Comparison of ENCODE assay signal across 8 mouse cellular contexts in genomic region chr13:100776056-100776419, GRCm38 (mm10). TPM values are rescaled to one million over a fixed set of nuclear protein-coding genes. Genes with fewer than 3 reads are reported as not detected.
A peak's percentile ranks its signal among the peaks of the same experiment; 100 is the strongest.
DNase-seq lines count a peak whose midpoint lies in the region; ATAC-seq lines count a peak whose summit lies in the region.

No protein-coding gene starts in this region.

- H3K9ac ChIP-seq in lung, embryonic 15.5 days, result peak overlapping the region; percentile 80; the same call in 1 of the 2 replicates
- peak overlapping the region; percentile 27 for H3K9ac ChIP-seq in intestine, embryonic 16.5 days (ENCODE audit: low read depth, low read length)
- H3K9ac ChIP-seq in neural tube, embryonic 13.5 days, result peak overlapping the region; percentile 76

- H3K27ac ChIP-seq in lung, embryonic 15.5 days, result peak overlapping the region; percentile 8
- H3K27ac ChIP-seq in intestine, embryonic 16.5 days (ENCODE audit: low read length), result no peak overlapping the region
- H3K27ac ChIP-seq in neural tube, embryonic 13.5 days (replicated peaks), result peak overlapping the region; percentile 67

- H3K36me3 ChIP-seq in lung, embryonic 15.5 days, result peaks cover 28% of the 10 kb centered on the region
- H3K36me3 ChIP-seq in intestine, embryonic 16.5 days (ENCODE audit: control insufficient read depth, insufficient read depth, low read length), result no peaks in the 10 kb centered on the region
- no peaks in the 10 kb centered on the region for H3K36me3 ChIP-seq in neural tube, embryonic 13.5 days

- peak overlapping the region; percentile 94 for H3K4me3 ChIP-seq in lung, embryonic 15.5 days
- H3K4me3 ChIP-seq in intestine, embryonic 16.5 days (ENCODE audit: low read length), result peak overlapping the region; percentile 96
- peak overlapping the region; percentile 75 for H3K4me3 ChIP-seq in neural tube, embryonic 13.5 days

- H3K4me2 ChIP-seq in lung, embryonic 15.5 days, result peak overlapping the region; percentile 87
- peak overlapping the region; percentile 96 for H3K4me2 ChIP-seq in intestine, embryonic 16.5 days (ENCODE audit: low read depth, low read length)
- peak overlapping the region; percentile 98 for H3K4me2 ChIP-seq in neural tube, embryonic 13.5 days

- WGBS in lung, embryonic 15.5 days, result 7% methylated on average over 8 of the region's 8 CpGs
- 10% methylated on average over 8 of the region's 8 CpGs for WGBS in intestine, embryonic 16.5 days
- WGBS in neural tube, embryonic 13.5 days, result 16% methylated on average over 8 of the region's 8 CpGs

- H3K27me3 ChIP-seq in lung, embryonic 15.5 days, result no peaks in the 10 kb centered on the region
- no peaks in the 10 kb centered on the region for H3K27me3 ChIP-seq in intestine, embryonic 16.5 days (replicated peaks; ENCODE audit: control insufficient read depth, insufficient read depth, low read length)
- H3K27me3 ChIP-seq in neural tube, embryonic 13.5 days, result no peaks in the 10 kb centered on the region

- peaks cover 21% of the 10 kb centered on the region for H3K4me1 ChIP-seq in lung, embryonic 15.5 days
- H3K4me1 ChIP-seq in intestine, embryonic 16.5 days (ENCODE audit: control insufficient read depth, insufficient read depth, low read length), result peaks cover 15% of the 10 kb centered on the region
- H3K4me1 ChIP-seq in neural tube, embryonic 13.5 days (replicated peaks), result peaks cover 16% of the 10 kb centered on the region

- peak; percentile 7; the same call in 1 of the 2 replicates for ATAC-seq in lung, embryonic 15.5 days (ENCODE audit: borderline replicate concordance, extremely low read depth, low FRiP score, low TSS enrichment)
- peak; percentile 23; the same call in 1 of the 2 replicates for ATAC-seq in erythroblast, adult 5-6 weeks (replicated peaks; ENCODE audit: low FRiP score, poor library complexity, severe bottlenecking)
- peak; percentile 37 for ATAC-seq in intestine, embryonic 16.5 days
- ATAC-seq in neural tube, embryonic 13.5 days (ENCODE audit: low read depth), result no peak

- DNase-seq in lung, postnatal 10 days, result no peak
- DNase-seq in thymus, postnatal 25 days, result no peak
- DNase-seq in spleen, postnatal 4 days (ENCODE audit: low spot score in 2 of 2), result no peak
- DNase-seq in embryo, embryonic 11 days, result no peak

- H3K9me3 ChIP-seq in lung, embryonic 15.5 days, result no peaks in the 10 kb centered on the region
- H3K9me3 ChIP-seq in intestine, embryonic 16.5 days (ENCODE audit: control insufficient read depth, low read length), result no peaks in the 10 kb centered on the region
- no peaks in the 10 kb centered on the region for H3K9me3 ChIP-seq in neural tube, embryonic 13.5 days

RNA-seq across cellular contexts. Expression of gene Cenph, which starts 0.3 kb away (rescaled TPM):
- polyA plus RNA-seq in lung, embryonic 15.5 days (2015; fragmentation: Nextera tagmentation; extraction: Ambion mirVana), result 37.4 and 38.1 TPM in 2 replicates
- 29.9 and 45.5 TPM in 2 replicates for total RNA-seq in erythroblast, adult 5-6 weeks (2015; ENCODE audit: low replicate concordance)
- 19.2 and 24.7 TPM in 2 replicates for total RNA-seq in erythroblast, adult 5-6 weeks (2017; ENCODE audit: low replicate concordance)
- 22.6 and 29.0 TPM in 2 replicates for polyA plus RNA-seq in intestine, embryonic 16.5 days (2015; fragmentation: Nextera tagmentation; extraction: Ambion mirVana)
- polyA plus RNA-seq in neural tube, embryonic 13.5 days (2015; fragmentation: Nextera tagmentation; extraction: Ambion mirVana), result 10.1 and 10.9 TPM in 2 replicates

RNA-seq across cellular contexts. Expression of gene Ccnb1, which starts 10.3 kb away (rescaled TPM):
- 291 and 295 TPM in 2 replicates for polyA plus RNA-seq in lung, embryonic 15.5 days (2015; fragmentation: Nextera tagmentation; extraction: Ambion mirVana)
- total RNA-seq in erythroblast, adult 5-6 weeks (2015; ENCODE audit: low replicate concordance), result 64.0 and 69.2 TPM in 2 replicates
- total RNA-seq in erythroblast, adult 5-6 weeks (2017; ENCODE audit: low replicate concordance), result 97.6 and 133 TPM in 2 replicates
- polyA plus RNA-seq in intestine, embryonic 16.5 days (2015; fragmentation: Nextera tagmentation; extraction: Ambion mirVana), result 169 and 199 TPM in 2 replicates
- 45.2 and 60.2 TPM in 2 replicates for polyA plus RNA-seq in neural tube, embryonic 13.5 days (2015; fragmentation: Nextera tagmentation; extraction: Ambion mirVana)

RNA-seq across cellular contexts. Expression of gene Mrps36, which starts 31.6 kb away (rescaled TPM):
- 167 and 169 TPM in 2 replicates for polyA plus RNA-seq in lung, embryonic 15.5 days (2015; fragmentation: Nextera tagmentation; extraction: Ambion mirVana)
- 13.0 and 19.8 TPM in 2 replicates for total RNA-seq in erythroblast, adult 5-6 weeks (2015; ENCODE audit: low replicate concordance)
- total RNA-seq in erythroblast, adult 5-6 weeks (2017; ENCODE audit: low replicate concordance), result 13.2 and 22.6 TPM in 2 replicates
- 296 and 320 TPM in 2 replicates for polyA plus RNA-seq in intestine, embryonic 16.5 days (2015; fragmentation: Nextera tagmentation; extraction: Ambion mirVana)
- 142 and 165 TPM in 2 replicates for polyA plus RNA-seq in neural tube, embryonic 13.5 days (2015; fragmentation: Nextera tagmentation; extraction: Ambion mirVana)

RNA-seq across cellular contexts. Expression of gene Cdk7, which starts 45.3 kb away (rescaled TPM):
- 94.2 and 101 TPM in 2 replicates for polyA plus RNA-seq in lung, embryonic 15.5 days (2015; fragmentation: Nextera tagmentation; extraction: Ambion mirVana)
- 5.0 and 16.1 TPM in 2 replicates for total RNA-seq in erythroblast, adult 5-6 weeks (2015; ENCODE audit: low replicate concordance)
- total RNA-seq in erythroblast, adult 5-6 weeks (2017; ENCODE audit: low replicate concordance), result 12.5 and 13.5 TPM in 2 replicates
- polyA plus RNA-seq in intestine, embryonic 16.5 days (2015; fragmentation: Nextera tagmentation; extraction: Ambion mirVana), result 71.5 and 78.7 TPM in 2 replicates
- polyA plus RNA-seq in neural tube, embryonic 13.5 days (2015; fragmentation: Nextera tagmentation; extraction: Ambion mirVana), result 49.0 and 49.6 TPM in 2 replicates

RNA-seq across cellular contexts. Expression of gene Slc30a5, which starts 57.2 kb away (rescaled TPM):
- polyA plus RNA-seq in lung, embryonic 15.5 days (2015; fragmentation: Nextera tagmentation; extraction: Ambion mirVana), result 55.2 and 56.2 TPM in 2 replicates
- total RNA-seq in erythroblast, adult 5-6 weeks (2015; ENCODE audit: low replicate concordance), result 22.8 and 38.6 TPM in 2 replicates
- total RNA-seq in erythroblast, adult 5-6 weeks (2017; ENCODE audit: low replicate concordance), result 16.2 and 17.9 TPM in 2 replicates
- 59.1 and 70.4 TPM in 2 replicates for polyA plus RNA-seq in intestine, embryonic 16.5 days (2015; fragmentation: Nextera tagmentation; extraction: Ambion mirVana)
- polyA plus RNA-seq in neural tube, embryonic 13.5 days (2015; fragmentation: Nextera tagmentation; extraction: Ambion mirVana), result 35.0 and 40.7 TPM in 2 replicates

Comparison
In these comparisons a context has a peak if more than half of its experiments do, and no peak if none do; other contexts are left out.
1. H3K9ac ChIP-seq: peak in every context shown above with its lines; median percentile 80 in lung, embryonic 15.5 days; 76 in neural tube, embryonic 13.5 days; 27 in intestine, embryonic 16.5 days.